Mouse (Mus musculus): ENCODE results near the gene Unc13d. TPM values are rescaled to one million over a fixed set of nuclear protein-coding genes. Genes with fewer than 3 reads are reported as not detected.
A peak's percentile ranks its signal among the peaks of the same experiment; 100 is the strongest.

Unc13d gene
- polyA plus RNA-seq, 1 experiment from 2014 or later: 0.60 TPM

DNA sequence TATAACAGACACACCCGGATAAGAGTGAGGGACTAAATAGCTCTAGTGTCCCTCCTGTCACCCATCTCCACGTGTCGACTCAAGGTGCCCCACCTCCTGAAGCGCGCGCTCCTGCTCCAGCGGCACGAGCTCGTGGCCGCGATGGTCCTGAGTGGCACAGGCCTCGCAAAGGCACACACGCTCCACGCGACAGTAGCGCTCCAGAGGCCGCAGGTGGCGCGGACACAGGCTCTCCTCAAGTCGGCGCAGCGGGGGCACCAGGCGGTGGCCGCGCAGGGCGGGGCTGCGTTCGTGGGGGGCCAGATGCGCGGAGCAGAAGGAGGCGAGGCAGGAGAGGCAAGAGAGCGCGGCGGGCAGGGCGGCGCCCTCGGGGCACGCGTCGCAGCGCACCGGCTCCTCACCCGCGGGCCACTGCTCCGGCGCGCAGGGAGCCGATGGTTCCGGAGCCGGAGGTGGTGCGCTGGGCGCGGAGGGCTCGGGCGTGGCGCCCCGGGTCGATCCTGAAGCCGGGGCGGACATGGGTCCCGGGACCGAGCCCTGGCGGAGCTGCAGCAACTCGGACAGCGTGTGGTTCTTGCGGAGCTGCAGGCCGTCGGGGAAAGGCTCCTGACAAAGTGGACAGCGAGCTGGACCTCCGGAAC, 31.8 kb upstream of the Unc13d start:
- Histone ChIP-seq H3K36me3 (ENCODE audit: control insufficient read depth, insufficient read depth) (no peaks in the 10 kb centered on the region), H3K4me1 (replicated peaks; ENCODE audit: control insufficient read depth, insufficient read depth, low read length) (peaks cover 35% of the 10 kb centered on the region), H3K27me3 (replicated peaks; ENCODE audit: control insufficient read depth, insufficient read depth, low read length) (peaks cover 54% of the 10 kb centered on the region), H3K4me2 (ENCODE audit: low read length) (peak overlapping the region; percentile 50), H3K9ac (replicated peaks; ENCODE audit: low read depth, low read length) (peak overlapping the region; percentile 38), H3K9me3 (ENCODE audit: control insufficient read depth, low read length) (no peaks in the 10 kb centered on the region), H3K27ac (ENCODE audit: low read length) (no peak overlapping the region), H3K4me3 (replicated peaks; ENCODE audit: low read length) (peak overlapping the region; percentile 39)
- whole genome bisulfite sequencing: 1% methylated on average over 69 of the region's 70 CpGs
- ATAC-seq: no peak

DNA sequence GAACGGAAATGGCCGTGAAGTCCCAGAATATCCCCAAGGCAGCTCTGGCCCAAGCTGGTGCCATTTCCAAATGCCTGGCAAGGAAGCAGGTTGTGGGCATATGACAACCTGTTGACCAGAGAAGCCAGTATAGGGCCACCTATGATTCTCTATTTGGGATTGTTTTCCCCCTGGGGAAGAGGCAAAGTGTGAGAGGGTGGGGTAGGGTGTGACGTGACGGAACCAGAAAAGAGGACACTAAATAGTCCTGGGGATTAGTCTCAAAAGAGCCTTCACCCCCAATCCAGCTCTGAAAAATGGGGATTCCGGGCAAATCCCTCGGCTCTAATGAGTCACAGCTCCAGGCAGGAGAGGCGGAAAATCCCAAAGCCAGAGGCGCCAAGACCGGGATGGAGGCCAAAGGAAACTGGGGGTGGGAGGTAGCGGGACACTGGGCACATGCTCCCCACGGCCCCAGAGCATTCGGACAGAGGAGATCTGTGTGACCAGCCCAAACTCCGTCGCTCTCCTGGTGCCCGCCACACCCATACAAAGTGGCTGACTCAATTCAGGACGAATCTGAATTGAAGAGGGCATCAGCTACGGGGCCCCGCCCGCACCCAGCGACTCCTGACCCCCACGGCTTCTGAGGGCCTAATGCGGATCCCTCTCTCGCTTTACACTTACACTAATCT, 30.8 kb upstream of the Unc13d start:
- Histone ChIP-seq H3K9me3 (ENCODE audit: control insufficient read depth, low read length) (no peaks in the 10 kb centered on the region), H3K4me2 (ENCODE audit: low read length) (peak overlapping the region; percentile 50), H3K4me3 (replicated peaks; ENCODE audit: low read length) (peak overlapping the region; percentile 12), H3K27ac (ENCODE audit: low read length) (no peak overlapping the region), H3K36me3 (ENCODE audit: control insufficient read depth, insufficient read depth) (no peaks in the 10 kb centered on the region), H3K4me1 (replicated peaks; ENCODE audit: control insufficient read depth, insufficient read depth, low read length) (peaks cover 44% of the 10 kb centered on the region), H3K9ac (replicated peaks; ENCODE audit: low read depth, low read length) (no peak overlapping the region), H3K27me3 (replicated peaks; ENCODE audit: control insufficient read depth, insufficient read depth, low read length) (peaks cover 54% of the 10 kb centered on the region)
- 3% methylated on average over 23 of the region's 23 CpGs for WGBS
- ATAC-seq: no peak

- Histone ChIP-seq H3K4me3 (replicated peaks; ENCODE audit: low read length) (no peak overlapping the region), H3K9ac (replicated peaks; ENCODE audit: low read depth, low read length) (no peak overlapping the region; the same call in 1 of the 2 replicates), H3K27me3 (replicated peaks; ENCODE audit: control insufficient read depth, insufficient read depth, low read length) (peaks cover 54% of the 10 kb centered on the region), H3K4me1 (replicated peaks; ENCODE audit: control insufficient read depth, insufficient read depth, low read length) (peaks cover 49% of the 10 kb centered on the region), H3K27ac (ENCODE audit: low read length) (no peak overlapping the region), H3K9me3 (ENCODE audit: control insufficient read depth, low read length) (no peaks in the 10 kb centered on the region), H3K4me2 (ENCODE audit: low read length) (peak overlapping the region; percentile 3; the same call in 1 of the 2 replicates), H3K36me3 (ENCODE audit: control insufficient read depth, insufficient read depth) (no peaks in the 10 kb centered on the region)
- ATAC-seq: no peak
- 15% methylated on average over 19 of the region's 19 CpGs for WGBS
Observed at GRCm38 (mm10) chr11:116107777-116108285, 30.1 kb upstream of the Unc13d start.

GRCm38 (mm10) chr11:116106963-116107776, 29.4 kb upstream of the Unc13d start:
- Histone ChIP-seq H3K4me1 (replicated peaks; ENCODE audit: control insufficient read depth, insufficient read depth, low read length) (peaks cover 50% of the 10 kb centered on the region), H3K9ac (replicated peaks; ENCODE audit: low read depth, low read length) (no peak overlapping the region; the same call in 1 of the 2 replicates), H3K4me3 (replicated peaks; ENCODE audit: low read length) (no peak overlapping the region), H3K27ac (ENCODE audit: low read length) (no peak overlapping the region), H3K9me3 (ENCODE audit: control insufficient read depth, low read length) (no peaks in the 10 kb centered on the region), H3K27me3 (replicated peaks; ENCODE audit: control insufficient read depth, insufficient read depth, low read length) (peaks cover 54% of the 10 kb centered on the region), H3K4me2 (ENCODE audit: low read length) (no peak overlapping the region), H3K36me3 (ENCODE audit: control insufficient read depth, insufficient read depth) (no peaks in the 10 kb centered on the region)
- 21% methylated on average over 14 of the region's 14 CpGs for WGBS
- ATAC-seq: no peak

- Histone ChIP-seq H3K27me3 (replicated peaks; ENCODE audit: control insufficient read depth, insufficient read depth, low read length) (peaks cover 54% of the 10 kb centered on the region), H3K4me2 (ENCODE audit: low read length) (no peak overlapping the region), H3K4me1 (replicated peaks; ENCODE audit: control insufficient read depth, insufficient read depth, low read length) (peaks cover 55% of the 10 kb centered on the region)
Observed at GRCm38 (mm10) chr11:116106154-116106962, 28.6 kb upstream of the Unc13d start.

DNA sequence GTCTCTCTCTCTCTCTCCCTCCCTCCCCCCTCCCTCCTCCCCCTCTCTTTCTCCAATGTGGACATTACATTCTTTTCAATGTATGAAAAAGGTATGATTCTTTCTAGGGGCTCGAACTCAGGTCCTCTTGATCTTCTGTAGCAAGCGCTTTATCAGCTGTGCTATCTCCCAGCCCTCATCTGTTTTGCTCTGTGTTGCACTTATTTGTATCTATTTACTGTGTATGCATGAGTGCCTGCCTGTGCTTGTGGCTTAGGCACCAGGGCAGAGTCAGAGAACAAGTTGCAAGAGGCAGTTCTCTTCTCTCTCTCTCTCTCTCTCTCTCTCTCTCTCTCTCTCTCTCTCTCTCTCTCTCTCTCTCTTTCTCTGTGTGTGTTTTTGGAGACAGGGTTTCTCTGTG, 27.3 kb upstream of the Unc13d start:
- no peak overlapping the region for H3K9ac ChIP-seq (replicated peaks; ENCODE audit: low read depth, low read length)
- no peak overlapping the region for H3K4me2 ChIP-seq (ENCODE audit: low read length)
- no peak overlapping the region for H3K27ac ChIP-seq (ENCODE audit: low read length)
- peaks cover 53% of the 10 kb centered on the region for H3K4me1 ChIP-seq (replicated peaks; ENCODE audit: control insufficient read depth, insufficient read depth, low read length)
- 90% methylated on average over 2 of the region's 2 CpGs for WGBS
- no peak for ATAC-seq
- H3K27me3 ChIP-seq (replicated peaks; ENCODE audit: control insufficient read depth, insufficient read depth, low read length): peaks cover 44% of the 10 kb centered on the region
- no peaks in the 10 kb centered on the region for H3K36me3 ChIP-seq (ENCODE audit: control insufficient read depth, insufficient read depth)
- H3K4me3 ChIP-seq (replicated peaks; ENCODE audit: low read length): no peak overlapping the region
- H3K9me3 ChIP-seq (ENCODE audit: control insufficient read depth, low read length): no peaks in the 10 kb centered on the region

More at GRCm38 (mm10) chr11:116106154-116106962, 28.6 kb upstream of the Unc13d start:
- H3K36me3 ChIP-seq (ENCODE audit: control insufficient read depth, insufficient read depth): no peaks in the 10 kb centered on the region
- no peak overlapping the region for H3K27ac ChIP-seq (ENCODE audit: low read length)
- no peaks in the 10 kb centered on the region for H3K9me3 ChIP-seq (ENCODE audit: control insufficient read depth, low read length)
- no peak for ATAC-seq
- 25% methylated on average over 32 of the region's 32 CpGs for WGBS
- no peak overlapping the region for H3K4me3 ChIP-seq (replicated peaks; ENCODE audit: low read length)
- no peak overlapping the region for H3K9ac ChIP-seq (replicated peaks; ENCODE audit: low read depth, low read length)

DNA sequence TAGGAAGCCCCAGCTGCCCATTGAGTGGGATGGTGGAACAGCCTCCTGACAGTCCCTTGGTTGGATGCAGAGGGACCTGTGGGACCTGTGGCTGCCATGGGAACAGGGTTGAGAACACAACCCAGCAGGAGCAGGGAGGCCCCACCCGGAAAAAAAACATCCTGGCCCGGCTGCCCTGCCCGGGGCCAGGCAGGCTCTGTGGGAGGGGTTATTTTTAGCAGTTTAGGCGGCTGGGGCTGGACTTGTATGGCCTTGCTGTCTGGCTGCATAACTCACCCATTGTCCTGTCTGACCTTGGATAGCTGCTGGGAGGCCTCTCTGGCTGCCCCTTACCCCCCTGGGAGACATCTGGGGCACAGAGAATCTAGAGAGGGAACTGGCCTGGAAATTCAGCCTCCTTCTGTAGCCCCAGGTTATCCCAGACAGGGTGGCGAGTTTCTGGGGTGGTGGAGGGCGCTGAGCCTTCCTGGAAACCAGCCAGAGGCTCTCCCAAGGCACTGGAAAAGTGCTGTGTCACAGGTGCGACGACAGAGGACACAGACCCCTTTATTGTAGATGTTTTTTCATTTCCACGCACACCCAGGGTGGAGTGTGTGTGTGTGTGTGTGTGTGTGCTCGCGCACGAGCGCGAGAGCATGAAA, 26.4 kb upstream of the Unc13d start:
- Histone ChIP-seq H3K4me1 (replicated peaks; ENCODE audit: control insufficient read depth, insufficient read depth, low read length) (peaks cover 44% of the 10 kb centered on the region), H3K27me3 (replicated peaks; ENCODE audit: control insufficient read depth, insufficient read depth, low read length) (peaks cover 36% of the 10 kb centered on the region), H3K27ac (ENCODE audit: low read length) (no peak overlapping the region), H3K9me3 (ENCODE audit: control insufficient read depth, low read length) (no peaks in the 10 kb centered on the region), H3K9ac (replicated peaks; ENCODE audit: low read depth, low read length) (no peak overlapping the region), H3K36me3 (ENCODE audit: control insufficient read depth, insufficient read depth) (no peaks in the 10 kb centered on the region), H3K4me2 (ENCODE audit: low read length) (no peak overlapping the region), H3K4me3 (replicated peaks; ENCODE audit: low read length) (no peak overlapping the region)
- no peak for ATAC-seq
- 42% methylated on average over 14 of the region's 14 CpGs for WGBS

DNA sequence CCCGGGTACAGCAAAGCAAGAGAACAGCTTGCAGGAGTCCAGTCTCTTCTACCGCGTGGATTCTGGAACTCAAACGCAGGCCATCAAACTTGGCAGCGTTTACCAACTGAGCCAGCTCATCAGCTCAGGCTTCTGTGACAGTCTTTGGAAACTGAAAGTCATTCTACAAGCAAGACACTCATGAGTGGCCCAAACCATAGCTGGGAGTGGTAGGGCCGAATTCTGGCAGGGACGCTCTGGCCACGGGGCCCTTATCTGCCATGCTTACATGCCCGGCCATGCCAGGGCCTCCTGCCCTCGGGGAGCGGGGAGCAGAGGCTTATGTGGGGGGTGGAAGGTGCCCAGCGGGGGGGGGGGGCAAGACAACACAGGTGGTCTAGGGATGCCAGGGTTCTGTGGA, 25.8 kb upstream of the Unc13d start:
- Histone ChIP-seq H3K4me3 (replicated peaks; ENCODE audit: low read length) (no peak overlapping the region), H3K4me2 (ENCODE audit: low read length) (no peak overlapping the region), H3K9ac (replicated peaks; ENCODE audit: low read depth, low read length) (no peak overlapping the region), H3K4me1 (replicated peaks; ENCODE audit: control insufficient read depth, insufficient read depth, low read length) (peaks cover 40% of the 10 kb centered on the region), H3K27ac (ENCODE audit: low read length) (no peak overlapping the region), H3K27me3 (replicated peaks; ENCODE audit: control insufficient read depth, insufficient read depth, low read length) (peaks cover 31% of the 10 kb centered on the region), H3K36me3 (ENCODE audit: control insufficient read depth, insufficient read depth) (no peaks in the 10 kb centered on the region), H3K9me3 (ENCODE audit: control insufficient read depth, low read length) (no peaks in the 10 kb centered on the region)
- WGBS: 75% methylated on average over 12 of the region's 12 CpGs
- ATAC-seq: no peak

All from forebrain, embryonic 16.5 days (tissue).